Mouse (Mus musculus): ENCODE data around the gene Plpp3.

Plpp3 gene

DNA sequence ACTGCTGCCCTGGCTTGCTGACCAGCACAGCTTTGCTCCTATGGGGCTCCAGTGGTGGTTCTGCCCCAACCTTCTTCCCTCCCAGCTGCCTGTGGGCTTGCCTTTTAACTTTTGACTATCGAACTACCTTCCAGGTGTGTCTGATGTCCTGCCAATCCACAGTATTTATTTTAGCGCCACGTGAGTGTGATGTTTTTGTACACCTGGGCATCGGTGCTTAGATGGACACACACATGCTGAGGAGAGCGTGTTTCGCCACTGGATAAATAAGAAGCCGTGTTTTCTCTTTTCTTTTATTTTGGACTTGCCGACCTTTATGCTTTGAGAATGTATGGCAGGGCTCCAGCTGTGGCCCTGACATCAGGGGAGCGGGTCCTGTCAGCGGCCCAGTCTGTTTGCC, 29.5 kb downstream of the Plpp3 start:
- in situ Hi-C loops (cut with MboI; ENCODE audit: low sequenced_read_pairs), result no loop called here

DNA sequence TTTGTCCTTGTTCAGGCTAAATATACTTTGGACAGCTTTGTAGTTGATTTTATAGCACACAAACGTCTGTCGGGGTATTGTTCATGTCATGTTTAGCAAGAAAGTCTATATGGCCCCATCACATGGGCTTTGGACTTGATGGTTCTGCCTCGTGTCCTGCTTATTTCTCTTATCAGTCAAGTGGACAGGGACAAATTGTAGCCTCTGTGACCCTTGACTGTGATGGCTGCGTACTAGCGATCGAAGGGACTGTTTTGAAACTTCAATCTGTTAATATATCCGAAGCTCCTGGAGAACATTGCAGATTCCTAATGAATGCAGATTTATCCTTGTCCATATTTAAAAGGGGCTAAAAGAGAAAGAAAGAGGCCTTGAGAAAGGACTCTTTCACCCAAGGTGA, 30.7 kb downstream of the Plpp3 start:
- in situ Hi-C loops (cut with MboI; ENCODE audit: low sequenced_read_pairs), result no loop called here

DNA sequence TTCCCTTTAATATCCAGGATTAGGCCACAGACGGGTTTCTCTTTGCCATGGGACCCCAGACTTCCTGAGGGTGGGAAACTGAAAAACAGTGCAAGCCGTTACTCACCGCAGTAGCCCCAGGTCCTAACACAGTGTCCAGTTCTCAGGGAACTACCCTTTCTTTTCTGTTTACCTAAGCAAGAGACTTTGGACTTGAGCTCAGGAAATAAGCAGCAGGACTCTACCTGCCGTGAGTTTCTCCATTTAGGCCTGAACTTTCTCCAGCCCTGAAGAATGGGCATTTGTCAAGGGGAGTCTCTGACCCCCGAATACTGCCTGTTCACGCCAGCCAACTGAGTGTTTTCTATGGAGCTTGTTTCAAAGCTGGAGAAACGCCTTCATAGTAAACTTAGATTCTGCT, 31.7 kb downstream of the Plpp3 start:
- in situ Hi-C loops (cut with MboI; ENCODE audit: low sequenced_read_pairs), result no loop called here

DNA sequence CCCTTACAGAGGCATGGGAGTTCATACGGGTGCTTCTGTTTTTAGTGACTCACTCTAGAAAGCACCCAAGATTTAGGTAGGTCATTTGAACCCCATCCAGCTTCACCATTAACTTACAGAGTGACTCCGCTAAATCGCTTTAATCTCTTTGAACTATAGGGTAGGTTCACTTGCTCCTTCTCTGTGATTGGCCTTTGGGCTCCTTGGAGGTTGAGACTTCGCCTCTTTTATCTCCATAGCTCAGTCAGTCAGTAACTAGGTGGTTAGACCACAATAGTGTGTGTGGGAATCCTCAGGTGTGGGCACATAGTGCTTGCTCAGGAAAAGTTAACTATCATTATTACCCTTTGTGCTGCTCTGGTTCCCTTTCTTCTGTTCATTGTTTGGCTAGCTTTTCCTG, 33.7 kb downstream of the Plpp3 start:
- in situ Hi-C loops (cut with MboI; ENCODE audit: low sequenced_read_pairs), result no loop called here

DNA sequence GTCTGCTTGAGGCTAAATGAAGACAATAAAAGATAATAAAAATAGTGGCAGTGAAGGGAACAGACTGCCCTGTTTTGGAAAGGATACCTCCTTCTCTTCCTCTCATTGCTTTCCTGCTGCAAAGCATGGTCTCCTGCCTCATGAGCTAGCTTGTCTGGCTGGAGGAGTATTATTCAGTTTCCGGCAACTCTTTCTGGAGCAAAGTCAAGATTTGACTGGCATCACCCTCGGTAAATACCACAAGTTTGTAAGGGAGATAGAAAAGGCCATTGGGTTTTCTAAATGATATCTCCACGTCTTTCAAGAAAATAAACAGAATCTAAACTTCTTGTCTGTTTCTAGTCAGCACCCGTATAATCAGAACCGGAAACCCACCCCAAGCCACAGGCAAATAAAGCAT, 34.4 kb downstream of the Plpp3 start:
- in situ Hi-C loops (cut with MboI; ENCODE audit: low sequenced_read_pairs), result no loop called here

DNA sequence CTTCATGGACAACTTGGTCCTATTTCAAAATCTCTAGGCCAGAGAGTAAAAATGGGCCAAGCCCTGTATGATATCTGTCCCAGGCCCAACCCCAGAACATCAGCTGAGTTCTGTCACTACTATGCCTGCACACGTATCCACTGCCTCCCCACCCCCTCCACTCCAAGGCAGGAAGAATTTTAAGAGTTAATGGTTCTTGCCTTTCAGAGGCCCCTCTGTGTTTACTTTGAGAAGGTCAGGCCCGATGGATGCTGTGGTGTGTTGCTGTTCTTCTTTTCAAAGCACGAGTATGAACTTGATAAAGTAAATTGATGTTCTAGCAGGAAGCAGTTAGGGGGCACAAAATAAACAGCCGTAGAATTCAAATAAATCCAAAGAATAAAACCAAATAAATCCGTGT, 35.5 kb downstream of the Plpp3 start:
- in situ Hi-C loops (cut with MboI; ENCODE audit: low sequenced_read_pairs), result no loop called here

DNA sequence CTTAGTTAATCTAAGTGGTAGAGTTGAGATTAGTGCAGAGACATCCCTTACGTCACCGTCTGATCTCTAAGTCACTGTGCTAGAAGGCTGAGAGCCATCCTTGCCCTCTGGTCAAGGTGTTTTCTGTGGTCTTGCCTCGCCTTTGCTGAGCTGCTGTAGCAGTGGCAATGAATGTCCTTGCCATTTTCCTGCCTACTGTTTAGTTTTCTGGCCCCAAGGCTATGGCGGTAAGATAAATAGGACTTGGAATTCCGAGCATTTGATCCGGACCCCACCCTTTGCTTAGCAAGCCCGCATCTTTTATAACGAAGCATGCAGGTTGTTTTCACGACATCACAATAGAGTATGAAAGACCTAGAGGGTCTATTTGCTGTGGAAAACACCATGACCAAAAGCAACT, 38.1 kb downstream of the Plpp3 start:
- in situ Hi-C loops (cut with MboI; ENCODE audit: low sequenced_read_pairs), result no loop called here

DNA sequence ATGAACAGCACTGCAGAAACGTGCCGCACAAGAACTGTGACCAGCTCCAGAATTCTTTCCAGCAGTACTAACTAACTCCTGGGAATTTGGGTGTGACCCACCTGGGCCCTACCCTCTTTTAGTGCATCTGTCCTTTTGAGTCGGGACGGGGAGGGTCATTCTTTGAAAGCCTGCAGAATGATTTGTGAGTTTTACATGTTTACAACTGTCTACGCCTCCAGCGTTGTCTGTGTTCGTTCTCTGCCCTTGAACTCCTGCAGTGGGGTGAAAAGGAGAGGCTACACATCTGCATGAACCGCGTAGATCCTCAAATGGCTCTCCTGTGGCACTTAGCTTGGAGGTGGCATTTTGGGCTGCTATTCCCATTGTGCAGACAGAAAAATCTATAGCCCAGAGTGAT, 39.0 kb downstream of the Plpp3 start:
- in situ Hi-C loops (cut with MboI; ENCODE audit: low sequenced_read_pairs), result no loop called here

DNA sequence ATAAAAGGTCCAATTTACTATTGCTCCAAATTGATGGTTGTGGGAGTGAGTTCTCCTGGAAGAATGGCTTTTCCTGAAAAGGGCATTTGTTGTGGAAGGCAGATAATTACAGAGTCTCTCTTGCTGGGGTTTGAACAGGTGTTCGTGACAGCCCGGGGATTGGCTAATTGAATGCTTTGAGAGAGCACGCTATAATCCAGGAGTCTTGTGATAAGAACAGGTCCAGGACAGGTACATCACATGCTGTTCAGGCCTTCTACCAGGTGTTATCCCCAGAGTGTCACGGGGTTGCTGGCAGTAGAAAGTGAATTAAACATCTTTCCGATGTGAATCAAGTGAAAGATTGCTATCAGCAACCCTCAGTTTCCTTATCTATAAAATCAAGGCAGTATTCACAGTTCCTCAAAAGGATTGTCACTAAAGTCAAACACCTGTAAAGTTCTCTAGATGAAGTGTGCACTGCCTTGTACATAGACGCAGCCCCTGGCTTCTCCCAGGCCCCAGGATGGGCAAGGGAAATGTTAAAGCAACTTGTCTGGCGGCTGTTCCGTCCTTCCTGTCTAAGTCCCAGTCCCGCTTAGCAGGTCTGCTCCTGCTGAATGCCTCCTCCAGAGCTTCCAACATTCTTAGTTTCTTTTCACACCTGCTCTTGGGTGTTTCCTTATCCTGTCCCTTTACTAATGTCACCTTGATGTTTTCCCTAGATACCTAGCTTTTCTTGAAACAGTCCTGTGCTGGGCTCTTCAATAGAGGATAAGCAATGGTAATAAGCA, 40.0 kb downstream of the Plpp3 start:
- in situ Hi-C loops (cut with MboI; ENCODE audit: low sequenced_read_pairs), result no loop called here

DNA sequence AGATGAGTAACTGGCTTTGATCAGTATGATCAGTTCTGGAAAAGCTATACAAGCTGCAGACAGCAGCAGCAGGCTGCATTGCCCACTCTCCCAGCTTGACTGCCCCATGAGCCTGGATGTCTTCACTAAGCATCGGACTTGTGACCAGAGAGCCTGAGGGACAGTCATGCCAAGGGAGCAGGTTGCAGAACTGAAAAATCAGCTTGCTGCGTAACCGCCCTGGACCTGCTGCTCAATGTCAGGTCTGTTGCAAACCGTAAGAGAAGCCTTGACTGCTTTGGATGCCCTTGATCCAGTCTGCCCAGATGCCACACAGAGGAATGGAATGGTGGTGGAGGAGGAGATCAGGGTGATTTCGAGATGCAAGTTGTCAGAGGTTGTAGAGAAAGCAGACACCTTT, 41.5 kb downstream of the Plpp3 start:
- in situ Hi-C loops (cut with MboI; ENCODE audit: low sequenced_read_pairs), result no loop called here

DNA sequence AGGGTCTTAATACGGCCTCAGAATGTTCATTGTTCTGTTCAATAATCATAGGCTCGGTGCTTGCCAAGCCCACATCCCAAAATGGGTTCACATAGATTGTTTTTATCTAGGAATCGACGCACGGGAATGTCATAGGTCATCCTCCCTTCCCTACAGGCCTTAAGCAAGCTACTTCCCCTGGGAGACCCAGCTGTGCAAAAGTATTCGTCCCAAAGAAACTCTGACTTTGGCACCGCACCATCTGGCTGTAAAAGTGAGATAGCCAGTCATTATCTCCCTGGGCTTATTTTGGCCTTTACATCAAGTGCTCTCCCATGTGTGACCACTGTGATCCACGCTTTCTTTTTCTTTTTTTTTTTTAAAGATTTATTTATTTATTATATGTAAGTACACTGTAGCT, 42.2 kb downstream of the Plpp3 start:
- in situ Hi-C loops (cut with MboI; ENCODE audit: low sequenced_read_pairs), result no loop called here

DNA sequence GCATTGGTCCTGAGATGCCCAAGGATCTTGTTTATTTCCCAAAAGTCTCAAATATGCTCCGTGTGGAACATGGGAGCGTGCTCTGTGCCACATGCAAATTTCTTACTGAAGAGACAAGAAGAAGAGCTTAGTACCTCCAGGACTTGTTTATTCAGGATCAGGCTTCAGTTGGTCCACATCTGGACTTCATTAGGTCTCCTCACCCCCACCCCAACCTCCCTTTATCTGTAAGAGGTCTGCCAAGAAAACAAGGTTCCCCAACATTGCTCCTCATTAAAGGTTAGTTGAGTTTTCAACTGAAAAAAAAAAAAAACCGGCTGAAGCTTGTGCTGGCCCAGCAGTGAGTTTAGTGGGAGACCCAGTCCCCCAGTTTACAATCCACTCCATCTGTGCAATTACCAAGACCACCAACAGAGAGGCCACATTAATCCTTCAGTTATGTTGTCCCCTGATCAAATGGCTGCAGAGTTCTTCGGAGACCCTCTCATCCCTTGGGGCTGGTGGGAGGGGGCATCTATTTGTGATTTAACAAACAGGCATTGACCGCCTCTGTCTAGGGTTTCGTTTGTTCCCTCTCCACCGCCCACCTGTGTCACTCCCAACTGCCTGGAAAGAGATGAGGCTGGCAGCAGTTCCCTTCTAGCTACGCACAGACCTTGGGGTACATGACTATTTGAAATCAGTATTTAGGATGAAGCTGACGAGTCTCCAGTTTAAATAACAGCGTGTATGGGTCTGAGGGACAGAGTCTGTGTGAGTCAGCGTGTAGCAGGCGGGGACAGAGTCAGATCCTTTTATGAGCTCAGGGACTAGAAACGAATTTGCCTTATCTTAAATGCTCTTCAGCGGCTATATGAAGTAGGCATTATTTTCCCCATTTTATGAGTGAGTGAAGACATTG, 43.7 kb downstream of the Plpp3 start:
- in situ Hi-C loops (cut with MboI; ENCODE audit: low sequenced_read_pairs), result no loop called here

DNA sequence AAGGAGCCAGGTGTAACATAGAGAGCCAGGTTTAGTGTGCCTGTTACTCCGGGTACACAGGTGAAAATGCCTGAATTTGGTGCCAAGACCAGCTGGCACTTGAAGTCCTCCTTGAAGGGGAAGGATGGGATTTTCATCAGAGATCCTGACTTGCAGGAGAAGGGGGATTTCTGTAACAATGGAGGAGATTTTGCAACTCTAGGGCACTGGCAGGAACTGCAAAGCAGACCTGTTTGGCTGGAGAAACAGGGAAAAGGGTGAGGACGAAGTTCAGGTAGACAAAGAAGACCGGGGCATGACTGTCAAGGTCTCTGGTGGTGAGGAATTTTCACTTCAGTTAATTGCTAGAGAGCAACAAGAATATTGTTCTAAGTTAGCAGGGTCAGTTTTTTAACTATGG, 45.3 kb downstream of the Plpp3 start:
- in situ Hi-C loops (cut with MboI; ENCODE audit: low sequenced_read_pairs), result no loop called here

DNA sequence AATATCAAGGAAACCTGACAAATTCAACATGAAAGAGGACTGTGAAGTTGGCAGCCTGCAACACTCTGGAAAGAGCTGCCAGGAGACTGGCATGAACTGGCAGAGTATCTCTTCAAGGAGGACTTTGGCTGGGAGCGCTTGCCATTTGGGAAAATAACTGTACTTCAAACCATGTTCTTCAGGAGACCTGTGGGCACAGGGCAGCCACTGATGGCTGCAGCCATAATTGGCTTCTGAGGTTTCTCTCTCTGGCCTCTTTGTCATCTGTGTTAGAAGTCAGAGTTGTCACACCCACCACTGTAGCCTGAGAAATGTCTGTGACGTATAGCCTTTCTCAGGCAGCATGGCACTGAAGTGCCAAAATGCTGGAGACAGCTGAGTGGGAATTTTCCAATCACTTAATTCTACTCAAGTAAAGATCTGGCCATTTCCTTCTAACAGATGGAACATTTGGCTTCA, 46.2 kb downstream of the Plpp3 start:
- in situ Hi-C loops (cut with MboI; ENCODE audit: low sequenced_read_pairs), result no loop called here

DNA sequence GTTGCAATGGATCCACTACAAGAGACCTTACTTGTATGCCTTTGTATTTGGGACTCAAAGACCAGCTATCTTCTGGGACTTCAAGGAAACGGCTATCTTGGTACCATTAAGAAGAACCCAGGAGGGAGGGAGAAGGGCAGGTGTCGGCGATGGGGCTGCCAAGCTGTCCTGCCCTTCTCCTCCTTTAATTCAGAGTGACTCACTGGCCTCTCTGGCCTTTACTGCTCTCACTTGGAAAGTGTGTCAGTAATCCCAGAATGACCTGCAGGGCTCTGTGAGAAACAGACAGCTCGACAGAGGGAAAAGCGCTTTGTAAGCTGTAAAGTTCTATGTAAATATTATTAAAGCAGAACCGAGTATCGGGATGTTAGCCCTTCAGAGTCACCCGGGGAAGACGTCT, 46.9 kb downstream of the Plpp3 start:
- in situ Hi-C loops (cut with MboI; ENCODE audit: low sequenced_read_pairs), result no loop called here

DNA sequence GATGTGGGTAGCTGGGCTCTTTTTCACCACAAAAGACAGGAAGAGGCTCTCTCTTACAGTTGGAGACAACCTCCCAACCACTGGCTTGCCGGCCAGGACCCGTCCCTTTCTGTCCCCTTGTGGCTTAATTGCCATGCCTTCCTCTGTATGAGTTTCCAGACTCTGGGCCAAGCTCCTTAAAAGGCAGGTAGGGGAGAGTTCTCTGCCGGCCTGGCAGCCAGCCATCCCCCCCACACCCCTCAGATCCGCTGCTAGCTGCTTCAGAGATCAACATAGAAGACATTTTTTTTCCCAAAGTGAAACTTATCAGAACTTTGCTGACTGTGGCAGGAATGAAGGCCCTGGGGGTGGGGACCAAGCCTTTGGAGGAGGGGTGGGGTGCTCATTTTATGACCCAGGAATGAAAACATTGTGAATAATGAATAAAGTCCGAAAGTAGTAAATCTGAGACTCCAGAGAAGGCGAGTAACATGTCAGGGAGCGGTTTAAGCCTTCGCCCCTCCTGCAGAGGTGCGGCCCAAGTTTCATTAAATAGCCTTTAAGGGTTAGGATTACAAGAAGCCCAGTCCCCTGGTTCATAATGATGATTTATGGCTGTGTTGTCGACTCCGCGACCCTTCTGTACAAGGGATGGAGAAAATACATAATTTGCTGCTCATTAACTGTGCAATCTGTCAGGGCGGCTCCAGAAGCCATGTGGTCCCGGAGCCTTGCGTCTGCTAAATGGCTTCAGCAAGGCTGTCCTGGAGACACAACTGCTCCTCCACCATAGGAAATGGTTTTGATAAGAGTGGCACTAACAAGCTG, 48.1 kb downstream of the Plpp3 start:
- in situ Hi-C loops (cut with MboI; ENCODE audit: low sequenced_read_pairs), result no loop called here

DNA sequence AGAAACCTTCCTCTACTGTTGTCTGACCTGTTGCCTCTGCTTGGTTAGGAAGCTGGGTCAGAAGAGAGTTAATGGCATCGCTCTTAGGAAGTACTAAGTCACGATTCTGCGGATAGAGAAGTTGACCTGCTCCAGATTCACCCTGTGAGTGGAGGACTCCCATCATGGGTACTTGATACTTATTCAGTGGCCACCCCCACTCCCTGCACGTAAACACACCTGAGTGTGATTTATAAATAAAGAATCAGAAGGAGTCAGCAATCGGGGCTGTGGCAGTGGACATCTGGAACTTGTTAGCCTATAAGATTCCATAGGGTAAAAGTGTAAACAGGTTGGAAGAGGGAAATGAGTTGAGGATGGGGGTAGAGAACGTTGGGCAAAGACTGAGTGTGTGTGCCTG, 49.0 kb downstream of the Plpp3 start:
- in situ Hi-C loops (cut with MboI; ENCODE audit: low sequenced_read_pairs), result no loop called here

DNA sequence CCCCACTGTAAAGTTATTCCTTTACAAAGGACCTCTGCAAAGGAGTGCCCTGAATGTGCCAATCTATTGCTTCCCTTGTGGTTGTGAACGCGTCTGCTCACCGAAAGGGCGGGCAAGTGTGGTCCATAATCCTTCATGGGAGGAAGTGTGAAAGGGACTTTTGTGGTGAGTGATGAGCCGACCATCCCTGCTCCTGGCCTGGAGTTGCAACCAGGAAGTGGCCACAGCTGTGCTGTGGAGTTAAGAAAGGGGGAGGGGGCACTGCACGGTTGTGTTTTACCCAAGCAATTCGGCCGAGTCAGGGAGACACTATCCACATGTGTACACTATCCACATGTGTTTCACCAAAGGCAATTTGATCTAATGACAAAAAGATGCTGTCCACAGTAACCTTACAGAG, 49.8 kb downstream of the Plpp3 start:
- in situ Hi-C loops (cut with MboI; ENCODE audit: low sequenced_read_pairs), result no loop called here

DNA sequence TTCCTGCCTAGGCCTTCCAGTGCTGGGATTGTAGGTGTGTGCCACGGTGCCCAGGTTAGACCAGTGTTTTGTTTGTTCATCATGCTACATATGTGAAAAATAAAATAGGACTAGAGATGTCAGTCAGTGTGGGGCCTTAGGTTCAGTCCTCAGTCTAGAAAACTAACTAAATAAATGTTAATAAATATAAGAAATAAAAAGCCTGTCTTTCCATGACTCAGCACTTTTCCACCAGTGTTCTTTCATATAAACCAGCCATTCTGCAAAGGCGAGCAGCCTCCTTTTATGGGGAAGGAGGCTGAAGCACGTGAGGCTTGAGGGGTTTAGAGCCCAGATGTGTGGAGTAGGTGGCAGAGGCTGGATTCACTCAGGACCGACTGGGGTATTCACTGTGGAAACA, 50.5 kb downstream of the Plpp3 start:
- in situ Hi-C loops (cut with MboI; ENCODE audit: low sequenced_read_pairs), result no loop called here

DNA sequence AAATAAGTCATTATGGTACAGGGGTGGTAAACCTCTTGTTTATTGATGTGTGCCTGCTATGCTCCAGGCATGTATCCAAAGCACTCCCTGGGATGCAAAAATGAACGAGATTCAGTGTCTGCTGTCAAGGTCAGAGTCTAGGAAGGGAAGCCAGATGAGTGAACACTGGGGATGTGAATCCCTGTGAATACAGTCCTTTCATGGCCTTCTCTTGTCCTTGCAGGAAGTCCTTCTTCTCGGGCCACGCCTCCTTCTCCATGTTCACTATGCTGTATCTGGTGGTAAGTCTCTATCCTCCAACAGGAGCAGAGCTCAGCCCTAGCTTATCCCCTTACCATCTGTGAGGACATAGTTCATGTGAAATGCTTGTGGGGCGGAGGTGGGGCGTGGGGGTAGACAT, 51.8 kb downstream of the Plpp3 start:
- in situ Hi-C loops (cut with MboI; ENCODE audit: low sequenced_read_pairs), result no loop called here

DNA sequence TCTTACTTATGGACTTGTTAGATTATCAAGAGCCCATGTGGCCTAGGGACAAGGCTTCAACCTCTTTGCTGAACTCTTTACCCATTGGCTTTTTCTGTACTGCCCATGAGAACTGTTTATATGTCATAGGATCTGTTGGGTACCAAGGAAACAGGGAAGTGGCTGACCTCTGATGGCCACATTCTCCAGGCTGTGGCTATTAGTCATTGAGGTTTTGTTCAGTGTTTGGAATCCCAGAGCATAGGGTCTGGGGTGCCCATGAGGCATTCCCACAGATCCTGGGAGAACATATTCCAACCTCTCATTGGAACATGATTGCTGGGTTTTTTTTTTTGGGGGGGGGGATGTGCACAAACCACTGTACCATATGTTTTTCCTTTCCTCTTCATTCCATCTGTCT, 56.2 kb downstream of the Plpp3 start:
- in situ Hi-C loops (cut with MboI; ENCODE audit: low sequenced_read_pairs), result no loop called here

All from CH12F3 (cell line).